Mouse (Mus musculus): ENCODE data around the gene Mucl1. TPM values are rescaled to one million over a fixed set of nuclear protein-coding genes. Genes with fewer than 3 reads are reported as not detected.
"Not testable (repeated sequence)": the region's sequence is repeated elsewhere in the genome, so short reads cannot be mapped to it uniquely, and the experiment has no call there.

Gene Mucl1
- total RNA-seq (2015; ENCODE audit: low replicate concordance) = not detected in 2 replicates
- not detected in 2 replicates for total RNA-seq (2017; ENCODE audit: low replicate concordance)

GRCm38 (mm10) chr15:103755369-103755768, at the start of gene Mucl1:
Gene Mucl1, minus strand, starts transcription at chr15:103755469.
- ATAC-seq (replicated peaks; ENCODE audit: low FRiP score, poor library complexity, severe bottlenecking) = no peak

- ATAC-seq (replicated peaks; ENCODE audit: low FRiP score, poor library complexity, severe bottlenecking) = not testable (repeated sequence)
Observed at GRCm38 (mm10) chr15:103766836-103767235, 11.6 kb upstream of the Mucl1 start.

- ATAC-seq (replicated peaks; ENCODE audit: low FRiP score, poor library complexity, severe bottlenecking) = not testable (repeated sequence)
Observed at GRCm38 (mm10) chr15:103716861-103717260, 38.4 kb downstream of the Mucl1 start.

Other genes with a start within 250 kb of the Mucl1 start
- not detected in 2 replicates for gene Ppp1r1a, start 217.5 kb downstream of the Mucl1 start, total RNA-seq (2015; ENCODE audit: low replicate concordance)
- gene Ppp1r1a, start 217.5 kb downstream of the Mucl1 start, total RNA-seq (2017; ENCODE audit: low replicate concordance) = not detected in 2 replicates
- not detected in 2 replicates for gene Glycam1, start 190.4 kb downstream of the Mucl1 start, total RNA-seq (2015; ENCODE audit: low replicate concordance)
- gene Glycam1, start 190.4 kb downstream of the Mucl1 start, total RNA-seq (2017; ENCODE audit: low replicate concordance) = not detected in 2 replicates
- gene Mucl2, start 143.8 kb upstream of the Mucl1 start, total RNA-seq (2015; ENCODE audit: low replicate concordance) = not detected in 2 replicates
- not detected in 2 replicates for gene Mucl2, start 143.8 kb upstream of the Mucl1 start, total RNA-seq (2017; ENCODE audit: low replicate concordance)

Data from erythroid progenitor cell, adult 5-6 weeks (primary cell).